Mouse (Mus musculus): ENCODE measurements around the gene Thrap3. TPM values are rescaled to one million over a fixed set of nuclear protein-coding genes. Genes with fewer than 3 reads are reported as not detected.
A peak's percentile ranks its signal among the peaks of the same experiment; 100 is the strongest.

Gene Thrap3
- total RNA-seq, 2 experiments from 2014 or later = 182 to 188 TPM

DNA sequence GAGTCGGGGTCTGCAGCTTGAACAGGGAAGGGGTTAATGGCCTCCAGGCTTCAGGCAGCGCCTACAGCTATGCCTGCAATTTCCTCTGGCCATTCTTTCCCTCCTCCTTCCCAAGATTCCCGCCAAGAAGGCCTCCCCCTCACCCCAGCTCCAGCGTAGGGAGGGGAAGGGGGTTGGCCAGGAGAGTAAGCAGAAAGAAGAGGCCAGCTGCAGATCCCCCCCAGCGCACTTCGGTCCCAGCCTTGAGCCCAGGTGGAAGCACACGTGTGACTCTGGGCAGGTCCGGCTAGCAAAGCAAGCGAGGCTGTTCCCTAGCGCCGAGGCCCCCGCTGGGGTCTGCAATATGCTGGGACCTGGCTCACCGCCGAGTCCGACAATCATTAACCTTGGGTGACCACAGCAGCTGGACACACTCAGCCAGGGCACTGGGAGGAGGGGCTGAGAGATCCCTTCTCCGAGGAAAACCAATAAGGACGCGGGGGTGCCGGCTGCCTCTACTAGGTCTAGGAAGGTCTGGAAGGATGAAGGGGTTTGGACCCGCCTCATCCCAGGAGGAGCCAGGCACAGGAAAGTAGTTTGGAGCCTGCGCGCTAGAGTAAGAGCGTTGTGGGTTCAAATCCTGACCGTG lies 54.9 kb downstream of the Thrap3 start, which contains the start of gene Eva1b:
Gene Eva1b, plus strand, starts transcription at position 212 of the 628 bp plus-strand sequence.
- DNase-seq (ENCODE audit: low spot score in 2 of 2) = peak; percentile 66 to 82

DNA sequence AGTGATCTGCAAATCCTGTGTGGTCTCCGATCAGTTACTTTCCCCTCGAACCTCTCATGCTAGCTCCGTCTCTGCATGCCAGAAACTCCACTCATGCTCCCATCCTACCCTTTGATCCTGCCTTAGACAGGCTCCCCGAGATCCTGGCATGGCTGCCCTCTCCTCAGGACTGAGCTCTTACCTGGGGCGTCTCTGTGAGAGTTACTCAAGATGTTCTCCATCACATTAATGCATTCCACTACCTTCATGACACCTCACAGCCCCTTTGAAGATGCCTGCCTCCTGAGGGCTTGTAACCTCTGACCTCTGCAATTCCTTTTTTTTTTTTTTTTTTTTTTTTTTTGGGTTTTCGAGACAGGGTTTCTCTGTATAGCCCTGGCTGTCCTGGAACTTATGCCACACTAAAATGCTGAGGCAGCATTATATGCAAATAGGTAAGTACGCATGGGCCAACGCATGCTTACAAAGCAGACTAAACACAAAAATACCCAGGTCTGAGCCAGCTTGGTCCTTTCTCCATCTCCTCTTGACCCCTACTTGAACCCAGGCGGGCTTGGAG lies 55.5 kb downstream of the Thrap3 start:
- DNase-seq (ENCODE audit: low spot score in 2 of 2) = no peak

DNA sequence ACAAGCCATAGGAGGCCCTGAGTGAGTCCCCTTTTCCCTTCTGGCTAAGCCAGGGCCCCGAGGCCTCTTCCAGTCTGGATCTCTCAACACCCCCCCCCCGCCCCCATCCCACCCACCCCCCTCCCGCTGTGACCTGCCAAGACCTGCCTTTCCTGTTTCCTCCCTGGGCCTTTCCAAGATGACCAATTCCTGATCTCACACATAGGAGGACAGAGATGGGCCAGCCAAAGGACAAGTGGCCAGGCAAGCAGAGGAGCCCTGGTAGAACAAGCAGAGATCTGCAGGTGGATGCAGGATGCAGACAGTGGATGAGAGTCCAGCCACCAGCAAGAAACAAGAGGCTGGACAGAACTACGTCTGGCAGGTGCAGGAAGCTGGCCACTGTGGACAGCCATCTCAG lies 57.2 kb downstream of the Thrap3 start:
- DNase-seq (ENCODE audit: low spot score in 2 of 2) = no peak

DNA sequence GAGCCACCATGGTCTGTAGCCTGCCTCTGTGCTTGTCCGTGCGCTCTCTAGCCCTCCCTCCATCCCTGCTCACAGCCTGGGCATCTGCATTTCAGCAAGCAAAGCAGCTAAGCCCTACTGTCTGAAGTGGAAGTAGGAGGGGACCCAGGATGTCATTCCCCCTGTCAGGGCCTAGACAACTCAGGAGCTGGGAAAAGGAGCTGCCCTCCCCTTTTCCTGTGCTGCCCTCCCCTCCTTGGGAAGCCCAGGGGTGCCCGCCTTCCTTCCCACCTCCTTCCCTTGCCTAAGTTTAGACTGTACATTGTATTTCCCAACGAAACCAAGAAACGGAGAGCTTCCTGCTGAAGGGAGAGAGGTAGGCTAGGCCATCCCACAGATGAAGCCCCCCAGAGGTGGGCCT lies 61.5 kb downstream of the Thrap3 start:
- DNase-seq (ENCODE audit: low spot score in 2 of 2) = no peak

DNA sequence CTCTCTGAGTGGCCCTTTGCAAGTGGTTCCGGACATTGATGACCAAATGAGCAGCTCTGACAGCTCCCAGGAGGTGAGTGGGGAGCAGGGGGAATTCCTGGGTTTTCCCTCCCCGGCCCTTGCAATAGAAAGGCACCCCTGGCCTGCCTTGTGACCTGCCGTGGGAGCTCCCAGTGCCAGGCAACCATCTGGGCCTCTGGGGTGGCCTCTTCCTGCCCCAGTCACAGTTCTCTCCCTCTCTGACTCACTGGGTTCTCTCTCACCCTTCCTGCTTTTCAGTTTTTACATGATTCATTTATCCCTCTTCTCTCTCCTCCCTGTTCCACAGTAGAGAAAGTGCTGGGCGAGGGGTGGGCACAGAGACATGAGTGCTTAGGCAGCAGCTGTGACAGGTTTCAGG lies 64.8 kb downstream of the Thrap3 start:
- no peak for DNase-seq (ENCODE audit: low spot score in 2 of 2)

DNA sequence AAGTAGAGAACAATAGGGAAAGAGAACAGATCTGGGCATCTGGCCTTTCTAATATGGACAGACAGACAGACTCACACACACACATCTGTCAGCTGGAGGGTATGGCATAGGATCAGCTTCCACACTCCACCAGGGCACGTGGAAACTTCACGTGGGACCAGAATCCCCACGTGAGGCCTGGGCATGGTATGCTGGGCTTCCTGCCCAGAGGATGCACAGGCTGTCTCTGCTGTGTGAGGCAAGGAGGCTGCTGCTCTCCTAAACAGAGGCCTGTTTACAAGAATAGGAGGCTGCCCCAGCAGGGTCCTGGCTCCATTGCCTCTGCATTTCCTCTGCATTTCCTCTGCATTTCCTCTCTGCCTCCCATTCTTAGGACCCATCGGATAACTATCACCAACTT lies 67.9 kb downstream of the Thrap3 start:
- no peak for DNase-seq (ENCODE audit: low spot score in 2 of 2)

DNA sequence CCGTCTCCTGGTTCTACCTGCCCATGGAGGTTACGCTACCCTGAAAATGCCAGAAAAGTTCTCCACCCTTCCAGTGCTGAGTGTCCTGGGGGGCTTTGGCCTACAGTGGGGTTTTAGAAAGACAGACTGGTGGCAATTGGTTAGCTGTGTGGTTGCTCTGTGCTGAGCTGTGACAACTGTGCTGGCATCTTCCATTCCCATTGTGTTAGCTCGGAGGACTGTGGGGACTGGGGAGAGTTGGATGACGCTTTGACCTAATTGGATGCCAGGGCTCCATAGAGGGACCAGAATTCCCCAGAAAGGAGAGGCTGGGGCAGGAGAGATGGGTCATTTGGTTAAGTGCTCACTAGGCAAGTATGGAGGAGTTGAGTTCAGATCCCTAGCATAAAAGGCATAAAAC lies 68.3 kb downstream of the Thrap3 start:
- no peak for DNase-seq (ENCODE audit: low spot score in 2 of 2)

DNA sequence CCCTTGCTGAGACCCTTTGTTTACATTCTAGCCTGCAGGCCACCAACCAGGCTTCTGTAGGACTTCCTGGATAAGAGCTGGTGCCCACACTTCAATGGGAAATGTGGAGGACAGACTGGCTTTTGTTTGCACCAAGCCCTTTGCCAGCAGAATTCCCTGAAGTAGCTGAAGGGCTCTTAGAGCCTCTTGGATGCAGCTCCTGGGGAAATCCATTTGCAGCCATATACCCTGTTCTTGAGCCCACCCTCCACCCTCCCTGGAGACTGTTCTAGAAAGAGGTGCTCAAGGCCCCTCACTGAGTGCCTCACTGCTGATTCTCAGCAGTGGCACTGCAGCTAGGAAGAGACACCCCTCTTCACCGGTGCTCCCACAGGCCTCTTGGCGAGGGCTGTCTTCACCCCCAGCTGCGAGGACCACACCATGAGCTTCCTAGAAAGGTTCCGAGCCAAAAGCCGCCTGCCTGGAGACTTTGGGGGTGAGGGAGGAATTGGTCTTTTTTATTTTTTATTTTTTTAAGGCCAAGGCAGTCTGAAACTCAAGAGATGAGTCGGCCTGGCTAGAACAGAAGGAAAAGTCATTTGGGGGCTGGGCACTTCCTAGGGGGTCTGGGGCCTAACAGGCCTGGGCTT lies 69.8 kb downstream of the Thrap3 start:
- DNase-seq (ENCODE audit: low spot score in 2 of 2) = no peak

DNA sequence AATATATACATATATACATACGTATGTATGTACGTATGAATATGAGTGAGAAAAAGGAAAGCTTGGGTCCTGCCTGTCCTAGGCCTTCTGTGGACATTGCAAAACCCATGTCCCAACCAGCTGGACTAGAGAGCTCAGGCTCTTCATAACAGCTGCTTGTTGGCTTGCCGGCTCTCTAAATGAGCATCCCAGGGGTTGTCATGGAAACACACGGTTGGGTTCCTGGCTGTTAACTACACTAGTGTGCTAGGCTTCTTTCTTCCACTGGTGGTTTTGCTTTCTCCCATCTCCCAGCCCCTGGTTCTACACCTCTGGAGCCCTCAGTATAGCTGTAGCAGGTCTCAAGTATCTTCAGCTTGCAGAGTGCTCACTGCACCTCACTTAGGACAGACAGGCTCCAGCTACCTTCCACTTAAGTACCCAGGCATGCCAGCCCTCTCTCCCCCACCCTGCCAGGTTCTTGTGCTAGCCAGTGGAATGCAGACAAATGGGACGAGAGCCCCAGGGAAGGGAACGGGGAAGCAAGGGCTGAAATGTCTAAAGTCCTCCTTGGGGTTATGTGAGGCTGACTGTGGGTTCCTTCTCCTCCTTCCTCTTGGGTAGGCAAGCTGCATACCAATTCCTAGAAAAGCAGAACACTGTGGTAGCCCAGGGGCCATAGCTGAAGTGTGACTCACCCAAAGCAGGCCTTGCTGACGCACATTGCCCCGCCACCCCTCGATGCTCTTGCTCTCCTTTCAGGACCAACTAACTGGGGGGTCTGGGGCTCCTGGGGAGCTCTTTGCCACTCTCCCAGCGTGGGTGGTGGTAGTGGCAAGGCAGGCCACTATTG lies 71.1 kb downstream of the Thrap3 start:
- peak in 1 of 2 experiments; percentile 60 for DNase-seq (ENCODE audit: low spot score in 2 of 2)

DNA sequence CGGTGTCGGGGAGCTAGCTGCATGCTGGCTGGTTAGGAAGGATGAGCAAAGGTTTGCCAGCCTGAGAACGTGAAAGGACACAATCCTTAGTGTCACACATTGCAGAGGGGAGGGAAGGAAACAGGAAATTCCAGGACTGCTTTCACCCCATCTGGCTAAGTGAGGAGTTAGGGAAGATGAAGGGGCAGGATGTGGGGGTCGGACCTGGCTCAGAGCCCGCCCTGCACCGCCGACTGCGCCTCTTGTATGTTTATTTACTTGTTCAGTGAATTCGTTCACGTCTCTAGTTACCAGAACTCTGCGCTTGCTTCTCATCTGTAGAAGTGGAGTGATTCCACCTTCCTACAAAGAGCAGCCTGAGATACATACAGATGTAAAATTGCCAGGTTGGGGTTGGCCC lies 72.1 kb downstream of the Thrap3 start:
- no peak for DNase-seq (ENCODE audit: low spot score in 2 of 2)

DNA sequence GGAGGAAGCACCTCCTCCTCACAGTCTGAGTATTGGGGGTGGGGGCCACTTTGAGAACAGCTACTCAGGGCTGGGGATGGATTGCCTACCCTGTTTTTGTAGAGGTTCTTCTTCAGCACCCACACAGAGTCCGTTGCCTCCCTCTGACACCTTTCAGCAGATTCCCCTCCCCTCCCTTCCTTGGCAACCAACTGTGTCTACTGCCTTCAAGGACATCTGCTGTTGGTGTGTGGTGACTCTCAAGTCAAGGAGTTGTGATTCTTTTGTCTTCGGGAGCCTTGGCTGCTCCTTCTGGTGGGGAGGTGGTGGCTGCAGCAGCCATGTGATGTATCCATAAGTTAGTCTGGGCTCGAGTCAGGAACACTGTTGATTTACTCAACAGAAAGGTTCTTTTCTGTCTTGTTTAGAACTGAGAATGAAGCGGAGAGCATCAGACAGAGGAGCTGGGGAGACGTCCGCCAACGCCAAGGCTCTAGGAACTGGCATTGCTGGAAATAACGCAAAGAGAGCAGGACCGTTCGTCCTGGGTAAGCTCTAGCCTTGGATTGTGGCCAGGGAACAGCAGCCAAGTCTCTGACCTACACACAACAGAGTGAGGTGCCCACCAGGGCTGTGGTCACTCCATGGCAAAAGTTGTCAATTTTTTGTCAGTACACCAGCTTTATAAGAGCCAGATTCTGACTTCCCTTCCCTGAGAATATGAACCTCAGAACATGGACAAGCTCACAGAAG lies 79.1 kb downstream of the Thrap3 start:
- DNase-seq (ENCODE audit: low spot score in 2 of 2) = no peak

DNA sequence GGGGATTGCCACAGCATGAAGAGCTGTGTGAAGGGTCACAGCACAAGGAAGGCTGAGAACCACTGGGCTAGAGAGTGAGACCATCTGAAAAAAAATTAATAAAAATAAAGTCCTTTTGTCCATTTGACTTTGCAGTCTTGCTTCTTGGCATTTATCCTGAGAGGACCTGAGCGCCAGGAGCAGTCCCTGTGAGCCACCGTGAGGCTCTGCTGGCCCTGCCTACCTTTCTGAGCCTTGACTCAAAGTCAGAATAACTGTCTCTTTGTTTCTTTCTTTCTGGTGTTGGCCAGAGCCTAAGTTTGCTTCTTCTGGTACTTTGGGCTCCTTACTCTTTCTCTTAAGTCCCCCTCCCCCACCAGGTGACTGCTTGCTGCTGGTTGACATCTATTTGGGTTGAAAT lies 82.1 kb downstream of the Thrap3 start:
- no peak for DNase-seq (ENCODE audit: low spot score in 2 of 2)

DNA sequence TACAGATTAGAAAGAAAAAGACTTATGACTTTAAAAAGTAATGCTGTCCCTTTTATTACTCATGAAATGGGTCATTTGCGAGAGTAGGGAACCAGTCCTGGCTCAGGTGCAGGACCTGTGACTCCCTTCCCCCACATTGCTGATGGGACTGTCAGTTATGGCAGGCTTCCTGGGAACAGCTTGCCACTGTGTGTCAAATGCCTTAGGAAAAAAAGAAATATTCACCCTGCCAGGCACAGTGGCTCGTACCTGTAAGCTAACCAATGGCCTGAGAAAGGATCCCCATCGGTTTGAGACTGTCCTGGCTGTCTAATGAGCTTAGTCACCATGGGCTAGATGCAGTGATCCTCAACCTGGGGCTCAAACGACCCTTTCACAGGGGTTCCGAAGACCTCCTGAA lies 82.5 kb downstream of the Thrap3 start:
- DNase-seq (ENCODE audit: low spot score in 2 of 2) = no peak

DNA sequence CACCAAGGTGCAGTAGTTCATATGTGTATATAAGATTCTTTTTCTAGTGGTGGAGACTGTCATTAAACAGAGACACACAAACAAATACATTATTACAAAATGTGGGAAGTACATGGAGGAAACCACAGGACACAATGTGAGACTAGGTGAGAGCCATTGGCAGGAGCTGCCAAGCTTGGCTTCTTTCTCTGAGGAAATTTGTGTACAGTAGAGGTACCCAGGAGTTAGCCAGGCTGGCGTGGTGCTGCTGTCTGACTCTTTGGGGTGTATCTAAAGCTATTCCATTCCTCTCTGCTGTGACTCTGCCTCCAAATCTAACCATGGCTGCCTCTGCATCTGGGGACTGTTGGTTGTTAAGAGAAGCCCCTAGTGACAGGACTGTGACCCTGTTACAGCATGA lies 83.5 kb downstream of the Thrap3 start:
- DNase-seq (ENCODE audit: low spot score in 2 of 2) = no peak

DNA sequence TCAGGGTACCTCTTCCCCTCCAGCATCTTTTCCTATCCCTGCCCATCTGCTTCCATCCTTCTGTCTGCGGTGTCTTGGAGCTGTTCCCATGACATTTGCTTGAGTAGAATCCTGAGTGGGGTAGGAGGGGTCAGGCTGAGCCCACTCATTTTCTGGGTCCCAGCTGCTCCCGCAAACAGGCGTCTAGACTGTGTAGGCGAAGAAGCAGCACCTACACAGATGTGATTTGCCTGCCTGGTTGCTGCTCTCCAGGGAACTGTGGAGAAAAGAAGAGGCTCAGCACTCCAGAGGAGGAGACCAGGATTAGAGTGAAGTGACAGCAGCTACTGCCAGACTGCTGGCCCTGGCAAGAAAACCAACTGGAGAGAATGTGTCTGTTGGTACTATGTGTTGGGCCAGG lies 83.9 kb downstream of the Thrap3 start:
- DNase-seq (ENCODE audit: low spot score in 2 of 2) = no peak

DNA sequence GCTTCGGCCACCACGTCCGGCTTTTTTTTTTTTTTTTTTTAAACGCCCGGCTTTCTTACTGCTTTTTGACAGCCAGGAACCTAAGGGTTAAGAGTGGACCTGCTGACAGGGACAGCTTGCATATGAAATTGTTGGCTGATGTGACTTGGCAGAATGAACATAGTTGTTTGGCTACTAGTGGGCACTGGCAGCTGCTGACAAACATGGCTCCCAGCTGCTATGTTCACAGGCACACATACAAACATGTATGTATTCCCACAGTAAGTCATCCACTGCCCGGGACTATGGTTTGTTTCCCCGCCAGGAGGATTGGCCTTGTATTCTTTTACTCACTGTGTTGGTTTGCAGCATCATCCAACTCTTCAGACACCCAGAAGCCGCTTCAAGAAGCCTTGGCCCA lies 85.4 kb downstream of the Thrap3 start:
- DNase-seq (ENCODE audit: low spot score in 2 of 2) = no peak

DNA sequence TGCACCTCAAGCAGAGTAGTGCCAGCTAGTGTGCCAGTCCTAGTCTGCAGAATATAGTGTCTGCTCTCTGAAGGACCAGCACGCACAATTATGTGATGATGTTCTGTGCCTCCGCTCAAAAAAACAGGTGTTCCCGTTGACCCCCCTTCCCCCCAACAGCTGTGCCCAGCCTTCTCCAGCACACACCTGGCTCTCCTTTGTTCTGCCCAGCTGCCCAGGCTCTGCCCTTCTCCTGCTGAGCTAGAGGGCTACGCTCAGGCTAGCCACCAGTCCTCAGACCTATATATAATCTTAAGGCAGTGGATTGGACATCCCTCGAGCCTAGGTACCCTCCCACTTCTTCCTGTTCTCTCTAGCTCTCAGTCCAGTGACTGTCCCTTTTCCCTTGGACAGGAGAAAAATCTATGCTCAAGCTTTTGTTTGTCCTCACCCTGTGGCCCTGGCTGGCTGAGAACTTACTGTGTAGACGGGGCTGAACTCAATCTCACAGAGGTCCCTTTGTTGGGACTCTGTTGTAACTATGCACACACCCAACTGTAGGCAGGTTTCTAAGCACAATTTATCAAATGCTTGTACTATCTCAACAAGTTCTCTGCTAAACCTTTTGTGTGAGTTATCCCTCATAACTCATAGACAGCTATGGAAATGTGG lies 86.6 kb downstream of the Thrap3 start:
- no peak for DNase-seq (ENCODE audit: low spot score in 2 of 2)

DNA sequence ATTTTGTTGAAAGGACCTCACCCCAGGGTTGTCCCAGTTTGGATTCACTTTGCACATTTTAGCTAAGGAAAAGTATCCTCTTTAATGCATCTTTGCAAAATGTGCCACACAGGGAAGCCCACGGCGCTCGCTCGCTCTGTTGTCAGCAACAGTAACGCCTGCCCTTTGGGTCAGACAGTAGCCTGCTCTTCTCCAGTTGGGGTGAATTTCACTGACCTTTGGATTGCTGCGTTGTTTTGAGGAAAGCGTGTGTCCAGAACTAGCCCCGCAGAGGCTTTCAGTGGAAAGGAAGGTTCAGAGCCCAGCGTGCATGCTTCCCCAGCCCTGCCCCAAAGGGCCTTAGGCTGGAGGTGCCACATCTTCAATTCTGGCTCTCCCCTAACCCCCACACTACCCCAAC lies 87.1 kb downstream of the Thrap3 start:
- no peak for DNase-seq (ENCODE audit: low spot score in 2 of 2)
